Mouse (Mus musculus) MEL (cell line): ENCODE data around the gene Gm10300. TPM values are rescaled to one million over a fixed set of nuclear protein-coding genes. Genes with fewer than 3 reads are reported as not detected.

ENCODE experiments used
- DNase-seq: peaks from one replicate; pipeline ENCODE4 v3.0.0; 2011; ENCODE audit warnings: low read depth, low spot score
- H3K27ac ChIP-seq: 2 replicates; pipeline ENCODE4 v1.5.1; 2012; ENCODE audit warnings: low read depth, mild to moderate bottlenecking, control low read depth, low read length, moderate library complexity; ENCODE audit not compliant: control insufficient read depth
- H3K27me3 ChIP-seq, 2 experiments: fragments of 150-350 bp in 1 of 2; sonication (generic) in 1 of 2; 2 replicates each; pipeline ENCODE4 v1.6.1; 2012; ENCODE audit warnings: low read length in 2 of 2, mild to moderate bottlenecking in 2 of 2, improper control_type of control experiment in 1 of 2, moderate library complexity in 1 of 2; ENCODE audit not compliant: insufficient read depth in 2 of 2, control insufficient read depth in 1 of 2
- H3K36me3 ChIP-seq, 2 experiments: 2 replicates each; pipeline ENCODE4 v1.6.1; 2012 to 2014; ENCODE audit warnings: low read length in 2 of 2, improper control_type of control experiment in 1 of 2, inconsistent platforms in 1 of 2, mild to moderate bottlenecking in 1 of 2; ENCODE audit not compliant: insufficient read depth in 2 of 2, control insufficient read depth in 1 of 2
- H3K4me1 ChIP-seq, 2 experiments: fragments of 150-350 bp in 1 of 2; sonication (generic) in 1 of 2; 2 replicates each; pipeline ENCODE4 v1.6.1; 2012; ENCODE audit warnings: low read length in 2 of 2, improper control_type of control experiment in 1 of 2, mild to moderate bottlenecking in 1 of 2; ENCODE audit not compliant: insufficient read depth in 2 of 2, control insufficient read depth in 1 of 2
- H3K4me3 ChIP-seq, 2 experiments: fragments of 150-350 bp in 1 of 2; sonication (generic) in 1 of 2; 2 replicates each; pipeline ENCODE4 v1.5.1; 2012; ENCODE audit warnings: low read depth in 2 of 2, low read length in 2 of 2, mild to moderate bottlenecking in 2 of 2, moderate library complexity in 2 of 2, control low read depth in 1 of 2, improper control_type of control experiment in 1 of 2; ENCODE audit not compliant: control insufficient read depth in 1 of 2, insufficient read depth in 1 of 2
- H3K79me2 ChIP-seq: 2 replicates; pipeline ENCODE4 v1.6.1; 2012; ENCODE audit warnings: mild to moderate bottlenecking, low read length, moderate library complexity; ENCODE audit not compliant: control insufficient read depth, poor library complexity, insufficient read depth
- H3K9ac ChIP-seq: 2 replicates; pipeline ENCODE4 v1.6.1; 2012; ENCODE audit warnings: low read depth, mild to moderate bottlenecking, control low read depth, low read length, moderate library complexity; ENCODE audit not compliant: control insufficient read depth, poor library complexity, severe bottlenecking
- H3K9me3 ChIP-seq: fragments of 150-350 bp; sonication (generic); replicated peaks from 2 replicates; pipeline ENCODE4 v1.6.1; 2012; ENCODE audit warnings: mild to moderate bottlenecking, low read length, improper control_type of control experiment, moderate library complexity; ENCODE audit not compliant: insufficient read depth
- BHLHE40 ChIP-seq: IDR thresholded peaks from 2 replicates; pipeline ENCODE4 v1.6.1; 2012; ENCODE audit warnings: low read depth, mild to moderate bottlenecking, inconsistent platforms, low read length, improper control_type of control experiment, borderline replicate concordance
- CTCF ChIP-seq, 3 experiments: IDR thresholded peaks in 2 of 3; conservative IDR thresholded peaks in 1 of 3; 2 replicates each; pipeline ENCODE4 v1.5.1; 2011 to 2012; ENCODE audit warnings: low read length in 3 of 3, low read depth in 2 of 3, mild to moderate bottlenecking in 2 of 3, improper control_type of control experiment in 1 of 3, inconsistent platforms in 1 of 3, mixed read lengths in 1 of 3, moderate library complexity in 1 of 3; ENCODE audit not compliant: control insufficient read depth in 1 of 3, insufficient read depth in 1 of 3, poor library complexity in 1 of 3, severe bottlenecking in 1 of 3
- EP300 ChIP-seq, 2 experiments: IDR thresholded peaks; 2 replicates each; pipeline ENCODE4 v1.6.1; 2011; ENCODE audit warnings: improper control_type of control experiment in 2 of 2, low read length in 2 of 2, low read depth in 1 of 2, mild to moderate bottlenecking in 1 of 2
- GATA1 ChIP-seq: IDR thresholded peaks from 2 replicates; pipeline ENCODE4 v1.6.1; 2011; ENCODE audit warnings: low read depth, low read length, improper control_type of control experiment
- KAT2A ChIP-seq: conservative IDR thresholded peaks from 2 replicates; pipeline ENCODE4 v1.6.1; 2012; ENCODE audit warnings: low read depth, low read length, improper control_type of control experiment, inconsistent platforms
- MAZ ChIP-seq: IDR thresholded peaks from 2 replicates; pipeline ENCODE4 v1.6.1; 2012; ENCODE audit warnings: low read depth, mild to moderate bottlenecking, inconsistent platforms, low read length, improper control_type of control experiment
- MXI1 ChIP-seq: IDR thresholded peaks from 2 replicates; pipeline ENCODE4 v1.6.1; 2011; ENCODE audit warnings: mild to moderate bottlenecking, low read depth, low read length, improper control_type of control experiment
- MYC ChIP-seq: IDR thresholded peaks from 2 replicates; pipeline ENCODE4 v1.6.1; 2011; ENCODE audit warnings: low read depth, mild to moderate bottlenecking, low read length, improper control_type of control experiment, moderate library complexity
- NRF1 ChIP-seq: IDR thresholded peaks from 2 replicates; pipeline ENCODE4 v1.6.1; 2014; ENCODE audit warnings: low read depth, mild to moderate bottlenecking, inconsistent platforms, low read length, improper control_type of control experiment, moderate library complexity; ENCODE audit not compliant: poor library complexity, insufficient read depth, severe bottlenecking
- POLR2A ChIP-seq, 2 experiments: IDR thresholded peaks; 2 replicates each; pipeline ENCODE4 v1.6.1; 2011 to 2012; ENCODE audit warnings: low read length in 2 of 2, mild to moderate bottlenecking in 2 of 2, control low read depth in 1 of 2, improper control_type of control experiment in 1 of 2, low read depth in 1 of 2, moderate library complexity in 1 of 2; ENCODE audit not compliant: control insufficient read depth in 1 of 2, insufficient read depth in 1 of 2, poor library complexity in 1 of 2
- POLR2AphosphoS5 ChIP-seq: IDR thresholded peaks from 2 replicates; pipeline ENCODE4 v1.6.1; 2012; ENCODE audit warnings: low read depth, borderline replicate concordance, mild to moderate bottlenecking, inconsistent platforms, low read length, moderate library complexity, mixed read lengths
- RAD21 ChIP-seq: IDR thresholded peaks from 2 replicates; pipeline ENCODE4 v1.6.1; 2011; ENCODE audit warnings: mild to moderate bottlenecking, low read depth, low read length, improper control_type of control experiment
- SIN3A ChIP-seq: IDR thresholded peaks from 2 replicates; pipeline ENCODE4 v1.6.1; 2012; ENCODE audit warnings: low read length, improper control_type of control experiment, inconsistent platforms
- SMC3 ChIP-seq: IDR thresholded peaks from 2 replicates; pipeline ENCODE4 v1.6.1; 2011; ENCODE audit warnings: low read depth, low read length, improper control_type of control experiment
- TAL1 ChIP-seq: IDR thresholded peaks from 2 replicates; pipeline ENCODE4 v1.6.1; 2012; ENCODE audit warnings: mild to moderate bottlenecking, inconsistent platforms, low read length, moderate library complexity, mixed read lengths
- TBP ChIP-seq: IDR thresholded peaks from 2 replicates; pipeline ENCODE4 v1.8.0; 2011; ENCODE audit warnings: low read depth, low read length, improper control_type of control experiment
- UBTF ChIP-seq: IDR thresholded peaks from 2 replicates; pipeline ENCODE4 v1.6.1; 2012; ENCODE audit warnings: low read depth, mild to moderate bottlenecking, inconsistent platforms, low read length, improper control_type of control experiment, moderate library complexity, borderline replicate concordance; ENCODE audit not compliant: insufficient read depth
- USF1 ChIP-seq: IDR thresholded peaks from 2 replicates; pipeline ENCODE4 v1.6.1; 2014; ENCODE audit warnings: low read depth, mild to moderate bottlenecking, inconsistent platforms, low read length, improper control_type of control experiment, moderate library complexity
- ZMIZ1 ChIP-seq: IDR thresholded peaks from 2 replicates; pipeline ENCODE4 v1.6.1; 2012; ENCODE audit warnings: low read depth, mild to moderate bottlenecking, inconsistent platforms, low read length, improper control_type of control experiment, moderate library complexity
- polyA plus RNA-seq, 2 experiments: library from polyadenylated mRNA; stranded (reverse) in 1 of 2; unstranded in 1 of 2; fragments of >175 nt in 1 of 2; fragments of >200 nt in 1 of 2; gene quantifications; 2 replicates each; pipeline versions ENCODE4 v1.2.1 to v1.2.4; 2012; ENCODE audit warnings: low replicate concordance in 2 of 2, low read depth in 1 of 2; ENCODE audit not compliant: insufficient read length in 2 of 2, insufficient read depth in 1 of 2, missing spikeins in 1 of 2
- total RNA-seq: library from RNA; depleted of rRNA; stranded (reverse); fragments of 300-350 nt; gene quantifications from 2 replicates; pipeline ENCODE4 v1.2.3, GENCODE M21; 2012

The Gm10300 gene
- total and polyA plus RNA-seq, 3 experiments, result 0.18 to 0.46 TPM; not detected in 1

GRCm38 (mm10) chr4:132119566-132119965 lies 45.1 kb downstream of the Gm10300 start:
- Histone ChIP-seq H3K9ac (no peak overlapping the region), H3K4me3 (no peak overlapping the region), H3K79me2 (no peaks in the 10 kb centered on the region)
- TF ChIP-seq MYC (no peak), GATA1 (no peak), POLR2AphosphoS5 (no peak), BHLHE40 (no peak), USF1 (no peak), POLR2A (IDR thresholded peaks at IDR 0.05; ENCODE audit: control insufficient read depth in 1 of 2, insufficient read depth in 1 of 2, low read depth in 1 of 2, low read length in 2 of 2, poor library complexity in 1 of 2) (no peak), UBTF (no peak), TBP (no peak), ZMIZ1 (no peak), SMC3 (no peak), SIN3A (no peak), MAZ (no peak)
- TF ChIP-seq, all 39 proteins: peak for 0
- no peak for DNase-seq
- Histone ChIP-seq H3K36me3 (no peaks in the 10 kb centered on the region), H3K27me3 (peaks cover 10 to 14% of the 10 kb centered on the region in 2 experiments), H3K4me1 (no peaks in the 10 kb centered on the region), H3K9me3 (no peaks in the 10 kb centered on the region), H3K27ac (no peak overlapping the region)

GRCm38 (mm10) chr4:132121674-132122073 lies 47.2 kb downstream of the Gm10300 start:
- no peak overlapping the region for H3K27ac ChIP-seq
- no peaks in the 10 kb centered on the region for H3K9me3 ChIP-seq
- DNase-seq, result no peak
- H3K4me3 ChIP-seq, result no peak overlapping the region
- peaks cover 9 to 10% of the 10 kb centered on the region in 2 experiments for H3K27me3 ChIP-seq
- peak; percentile 36 for TF ChIP-seq RAD21
- TF ChIP-seq EP300 (IDR thresholded peaks at IDR 0.05; ENCODE audit: low read depth in 1 of 2, low read length in 2 of 2), result no peak
- peak; percentile 53 to 63 (median 58) for TF ChIP-seq CTCF (IDR thresholded peaks at IDR 0.05 in 2 of 3, conservative IDR thresholded peaks at IDR 0.05 in 1 of 3; ENCODE audit: control insufficient read depth in 1 of 3, insufficient read depth in 1 of 3, low read depth in 2 of 3, low read length in 3 of 3, poor library complexity in 1 of 3, severe bottlenecking in 1 of 3)
- TF ChIP-seq SMC3, result peak; percentile 47
- TF ChIP-seq TAL1, result no peak
- no peak for TF ChIP-seq KAT2A
- no peak for TF ChIP-seq NRF1
- TF ChIP-seq MXI1, result no peak
- H3K4me1 ChIP-seq, result no peaks in the 10 kb centered on the region
- H3K79me2 ChIP-seq, result no peaks in the 10 kb centered on the region
- H3K36me3 ChIP-seq, result no peaks in the 10 kb centered on the region
- no peak overlapping the region for H3K9ac ChIP-seq
